Mouse (Mus musculus) embryonic facial prominence, embryonic 12.5 days (tissue): ENCODE results near the gene Ephx3. TPM values are rescaled to one million over a fixed set of nuclear protein-coding genes. Genes with fewer than 3 reads are reported as not detected.

Experiments
- ATAC-seq: fragments of 200-750 bp; cut with Nextera tagmentation; 2 replicates; pipeline ENCODE4 v1.8.0; 2017; ENCODE audit not compliant: insufficient number of reproducible peaks, insufficient read depth, low FRiP score, low TSS enrichment
- H3K27ac ChIP-seq: fragments of 300-500 bp; sonication (generic); 2 replicates; pipeline ENCODE4 v1.5.1; 2016; ENCODE audit warnings: mild to moderate bottlenecking
- H3K27me3 ChIP-seq: fragments of 300-500 bp; sonication (generic); 2 replicates; pipeline ENCODE4 v1.6.1; 2016; ENCODE audit warnings: mild to moderate bottlenecking, moderate library complexity
- H3K36me3 ChIP-seq: fragments of 300-500 bp; sonication (generic); 2 replicates; pipeline ENCODE4 v1.6.1; 2016; ENCODE audit warnings: mild to moderate bottlenecking
- H3K4me1 ChIP-seq: fragments of 300-500 bp; sonication (generic); 2 replicates; pipeline ENCODE4 v1.6.1; 2016
- H3K4me2 ChIP-seq: fragments of 300-500 bp; sonication (generic); replicated peaks from 2 replicates; pipeline ENCODE4 v1.6.1; 2016; ENCODE audit warnings: mild to moderate bottlenecking, moderate library complexity
- H3K4me3 ChIP-seq: fragments of 300-500 bp; sonication (generic); 2 replicates; pipeline ENCODE4 v1.5.1; 2016; ENCODE audit warnings: mild to moderate bottlenecking
- H3K9ac ChIP-seq: fragments of 300-500 bp; sonication (generic); 2 replicates; pipeline ENCODE4 v1.6.1; 2016; ENCODE audit warnings: mild to moderate bottlenecking, moderate library complexity
- H3K9me3 ChIP-seq: fragments of 300-500 bp; sonication (generic); 2 replicates; pipeline ENCODE4 v1.6.1; 2016; ENCODE audit warnings: mild to moderate bottlenecking, moderate library complexity
- WGBS: fragments of 180-500 bp; shearing (Covaris S2); methylation state at CpG from one replicate; pipeline ENCODE4 v1.1.7; 2016; 5-methylcytosine and 5-hydroxymethylcytosine counted together
- polyA plus RNA-seq: library from polyadenylated mRNA; unstranded; fragments of >200 nt; fragmentation: Nextera tagmentation; extraction: Ambion mirVana; gene quantifications from 2 replicates; pipeline ENCODE4 v1.2.1, GENCODE M21; 2016

Gene Ephx3
- polyA plus RNA-seq, 1 experiment from 2014 or later: 0.27 TPM

GRCm38 (mm10) chr17:32205345-32205744 is 16.0 kb upstream of the Ephx3 start:
- no peaks in the 10 kb centered on the region for H3K9me3 ChIP-seq
- H3K4me2 ChIP-seq: no peak overlapping the region
- no peak overlapping the region for H3K4me3 ChIP-seq
- ATAC-seq: no peak
- no peak overlapping the region for H3K27ac ChIP-seq
- H3K27me3 ChIP-seq: no peaks in the 10 kb centered on the region
- 88% methylated on average over 3 of the region's 3 CpGs for WGBS
- H3K4me1 ChIP-seq: peaks cover 18% of the 10 kb centered on the region
- H3K9ac ChIP-seq: no peak overlapping the region
- H3K36me3 ChIP-seq: peaks cover 78% of the 10 kb centered on the region

DNA sequence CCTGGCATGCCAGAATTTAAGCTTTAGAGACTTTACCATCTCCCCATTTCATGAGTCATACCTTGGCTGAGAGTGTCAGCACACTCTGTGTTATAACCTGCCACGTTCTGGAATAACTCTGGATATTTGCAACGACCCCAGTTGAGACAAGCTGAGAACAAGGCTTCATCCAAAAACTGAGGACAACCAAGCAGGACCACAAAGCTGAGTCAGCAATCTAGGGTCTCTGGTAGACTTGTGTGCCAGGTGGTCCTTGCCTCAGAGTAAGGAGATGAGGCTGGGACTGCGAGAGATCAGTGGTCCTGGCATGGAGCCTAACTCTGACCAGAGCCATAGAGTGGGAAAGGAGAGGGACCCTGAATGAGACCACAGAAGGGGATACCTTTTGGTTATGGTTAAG is 13.6 kb upstream of the Ephx3 start:
- no peak overlapping the region for H3K27ac ChIP-seq
- H3K36me3 ChIP-seq: peaks cover 92% of the 10 kb centered on the region
- WGBS: 90% methylated on average over 3 of the region's 3 CpGs

DNA sequence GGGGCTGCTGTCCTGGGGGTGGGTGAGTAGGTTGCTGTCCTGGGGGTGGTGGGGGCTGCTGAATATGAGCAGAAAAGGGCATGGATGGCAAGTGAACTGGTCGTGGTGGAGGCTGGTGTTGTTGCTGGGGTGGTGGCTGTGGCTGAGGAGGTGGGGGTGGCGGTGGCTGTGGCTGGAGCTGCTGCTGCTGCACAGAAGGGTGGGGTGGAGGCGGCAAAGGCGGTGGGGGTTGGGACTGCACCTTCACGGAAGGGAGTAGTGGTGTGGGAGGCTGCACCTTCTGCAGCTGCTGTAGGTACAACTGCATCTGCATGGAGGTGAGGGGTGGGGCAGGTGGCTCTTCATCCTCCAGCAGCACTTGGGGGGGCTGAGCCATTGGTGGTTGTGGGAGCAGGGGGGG is 11.7 kb upstream of the Ephx3 start:
- H3K4me1 ChIP-seq: no peaks in the 10 kb centered on the region
- 93% methylated on average over 5 of the region's 5 CpGs for WGBS
- H3K27me3 ChIP-seq: no peaks in the 10 kb centered on the region
- no peak overlapping the region for H3K27ac ChIP-seq
- ATAC-seq: no peak
- no peaks in the 10 kb centered on the region for H3K9me3 ChIP-seq
- H3K9ac ChIP-seq: no peak overlapping the region
- no peak overlapping the region for H3K4me3 ChIP-seq
- H3K36me3 ChIP-seq: peaks cover 93% of the 10 kb centered on the region
- H3K4me2 ChIP-seq: no peak overlapping the region

More for the DNA sequence above, 13.6 kb upstream of the Ephx3 start:
- H3K4me2 ChIP-seq: no peak overlapping the region
- no peaks in the 10 kb centered on the region for H3K27me3 ChIP-seq
- H3K4me3 ChIP-seq: no peak overlapping the region
- no peak for ATAC-seq
- no peaks in the 10 kb centered on the region for H3K9me3 ChIP-seq
- peaks cover 5% of the 10 kb centered on the region for H3K4me1 ChIP-seq
- no peak overlapping the region for H3K9ac ChIP-seq

DNA sequence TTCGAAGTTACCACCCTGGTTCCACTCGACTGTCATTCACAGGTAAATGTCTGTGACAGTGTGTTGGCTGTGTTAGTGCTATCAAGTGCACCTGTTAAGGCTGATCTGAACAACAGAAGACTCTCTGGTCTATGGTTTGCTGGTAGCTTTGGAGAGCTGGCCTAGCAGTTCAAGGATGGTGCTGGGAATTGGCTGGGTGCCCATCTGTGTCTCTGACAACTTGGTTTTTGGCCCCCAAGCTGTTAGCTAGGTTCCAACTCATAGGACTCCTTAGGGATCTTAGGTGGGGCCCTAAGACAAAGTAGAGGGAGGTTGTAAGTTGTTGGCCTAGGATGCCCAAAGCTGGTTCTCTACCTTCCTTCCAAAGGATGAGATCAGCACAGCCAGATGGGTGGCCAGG is 10.4 kb upstream of the Ephx3 start:
- Histone ChIP-seq H3K4me1 (no peaks in the 10 kb centered on the region), H3K36me3 (peaks cover 93% of the 10 kb centered on the region), H3K4me2 (no peak overlapping the region), H3K9me3 (no peaks in the 10 kb centered on the region), H3K9ac (no peak overlapping the region), H3K27me3 (no peaks in the 10 kb centered on the region), H3K4me3 (no peak overlapping the region), H3K27ac (no peak overlapping the region)
- ATAC-seq: no peak
- WGBS: 95% methylated on average over 2 of the region's 2 CpGs

- Histone ChIP-seq H3K9me3 (no peaks in the 10 kb centered on the region), H3K27me3 (no peaks in the 10 kb centered on the region), H3K4me2 (no peak overlapping the region), H3K4me3 (no peak overlapping the region), H3K27ac (no peak overlapping the region), H3K36me3 (peaks cover 69% of the 10 kb centered on the region), H3K9ac (no peak overlapping the region), H3K4me1 (no peaks in the 10 kb centered on the region)
- WGBS: 88% methylated on average over 14 of the region's 14 CpGs
- no peak for ATAC-seq
Observed at GRCm38 (mm10) chr17:32197156-32197555, 7.8 kb upstream of the Ephx3 start.

GRCm38 (mm10) chr17:32195725-32196124 is 6.4 kb upstream of the Ephx3 start:
- H3K9ac ChIP-seq: no peak overlapping the region
- no peaks in the 10 kb centered on the region for H3K27me3 ChIP-seq
- H3K27ac ChIP-seq: no peak overlapping the region
- ATAC-seq: no peak
- no peak overlapping the region for H3K4me3 ChIP-seq
- H3K4me1 ChIP-seq: no peaks in the 10 kb centered on the region
- H3K36me3 ChIP-seq: peaks cover 54% of the 10 kb centered on the region
- H3K9me3 ChIP-seq: no peaks in the 10 kb centered on the region
- 87% methylated on average over 5 of the region's 5 CpGs for WGBS
- no peak overlapping the region for H3K4me2 ChIP-seq

- no peak overlapping the region for H3K27ac ChIP-seq
- H3K4me2 ChIP-seq: no peak overlapping the region
- H3K4me3 ChIP-seq: no peak overlapping the region
- peaks cover 10% of the 10 kb centered on the region for H3K4me1 ChIP-seq
- ATAC-seq: no peak
- no peaks in the 10 kb centered on the region for H3K9me3 ChIP-seq
- peaks cover 18% of the 10 kb centered on the region for H3K27me3 ChIP-seq
- peaks cover 29% of the 10 kb centered on the region for H3K36me3 ChIP-seq
- H3K9ac ChIP-seq: no peak overlapping the region
- 85% methylated on average over 5 of the region's 5 CpGs for WGBS
Observed at GRCm38 (mm10) chr17:32193010-32193409, 3.7 kb upstream of the Ephx3 start.

DNA sequence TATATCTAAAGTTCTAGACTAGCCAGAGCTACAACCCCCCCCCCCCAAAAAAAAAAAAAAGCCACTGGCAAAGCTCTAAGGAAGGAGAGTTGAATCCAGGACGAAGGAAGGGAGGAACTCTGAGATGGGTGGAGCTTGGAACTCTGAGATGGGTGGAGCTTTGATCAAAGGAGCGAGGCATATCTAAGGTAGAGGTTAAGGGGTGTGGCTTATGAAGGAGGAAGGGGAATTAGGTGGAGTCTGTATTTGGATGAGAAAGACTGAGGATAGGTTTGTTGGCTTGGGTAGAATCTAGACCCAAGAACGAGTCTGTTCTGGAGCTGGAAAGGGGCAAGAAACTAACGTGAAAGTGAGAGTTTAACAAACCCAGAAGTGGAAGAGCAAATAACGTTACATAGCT is 501 bp upstream of the Ephx3 start:
- Histone ChIP-seq H3K4me3 (peak overlapping the region; percentile 39), H3K4me1 (peaks cover 10% of the 10 kb centered on the region), H3K9me3 (no peaks in the 10 kb centered on the region), H3K9ac (0 out of 2 replicates have a peak overlapping the region, but pooled peaks have one; percentile 34), H3K27ac (no peak overlapping the region), H3K36me3 (no peaks in the 10 kb centered on the region), H3K27me3 (peaks cover 19% of the 10 kb centered on the region), H3K4me2 (peak overlapping the region; percentile 89)
- no peak for ATAC-seq
- WGBS: 12% methylated on average over 5 of the region's 5 CpGs

DNA sequence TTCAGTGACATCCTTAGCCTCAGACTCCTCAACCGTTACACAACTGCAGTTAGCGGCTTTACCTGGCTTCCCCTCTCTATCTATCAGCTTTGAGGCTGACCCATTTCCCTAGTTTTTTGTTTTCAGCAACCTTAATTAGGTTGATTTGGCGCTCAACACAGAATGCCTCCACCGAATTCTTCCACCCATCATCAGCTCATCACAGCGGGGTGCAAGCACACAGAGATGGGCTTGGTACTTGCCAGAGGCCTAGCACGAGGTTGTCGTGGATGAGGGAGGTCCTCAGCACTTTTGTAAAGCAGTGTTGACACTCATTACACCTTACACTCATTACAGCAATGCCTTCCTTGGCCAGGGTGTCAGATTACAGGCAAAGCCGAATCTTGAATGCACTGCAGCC is 6.3 kb downstream of the Ephx3 start:
- Histone ChIP-seq H3K27ac (no peak overlapping the region), H3K9ac (no peak overlapping the region), H3K27me3 (peaks cover 1% of the 10 kb centered on the region), H3K9me3 (no peaks in the 10 kb centered on the region), H3K36me3 (no peaks in the 10 kb centered on the region), H3K4me1 (peaks cover 9% of the 10 kb centered on the region; the same call in 1 of the 2 replicates), H3K4me2 (no peak overlapping the region), H3K4me3 (no peak overlapping the region)
- no peak for ATAC-seq
- whole genome bisulfite sequencing: 30% methylated on average over 8 of the region's 8 CpGs

GRCm38 (mm10) chr17:32179621-32180491 is 9.5 kb downstream of the Ephx3 start:
- Histone ChIP-seq H3K4me3 (no peak overlapping the region), H3K4me1 (peaks cover 9% of the 10 kb centered on the region; the same call in 1 of the 2 replicates), H3K9ac (no peak overlapping the region), H3K4me2 (no peak overlapping the region), H3K36me3 (no peaks in the 10 kb centered on the region), H3K27me3 (no peaks in the 10 kb centered on the region), H3K27ac (no peak overlapping the region), H3K9me3 (no peaks in the 10 kb centered on the region)
- 51% methylated on average over 11 of the region's 11 CpGs for WGBS
- ATAC-seq: no peak

- H3K36me3 ChIP-seq: no peaks in the 10 kb centered on the region
- H3K27me3 ChIP-seq: no peaks in the 10 kb centered on the region
- H3K9me3 ChIP-seq: no peaks in the 10 kb centered on the region
- no peak overlapping the region for H3K4me2 ChIP-seq
- 85% methylated on average over 4 of the region's 4 CpGs for WGBS
- H3K4me3 ChIP-seq: no peak overlapping the region
- H3K9ac ChIP-seq: no peak overlapping the region
- H3K27ac ChIP-seq: no peak overlapping the region
- no peak for ATAC-seq
- peaks cover 11% of the 10 kb centered on the region; the same call in 1 of the 2 replicates for H3K4me1 ChIP-seq
Observed at GRCm38 (mm10) chr17:32176919-32177318, 12.4 kb downstream of the Ephx3 start.

GRCm38 (mm10) chr17:32173166-32173565 is 16.2 kb downstream of the Ephx3 start:
- H3K27ac ChIP-seq: no peak overlapping the region

More at GRCm38 (mm10) chr17:32173166-32173565, 16.2 kb downstream of the Ephx3 start:
- no peaks in the 10 kb centered on the region for H3K27me3 ChIP-seq
- no peaks in the 10 kb centered on the region for H3K9me3 ChIP-seq
- peaks cover 5% of the 10 kb centered on the region; the same call in 1 of the 2 replicates for H3K4me1 ChIP-seq
- no peak overlapping the region for H3K4me3 ChIP-seq
- ATAC-seq: no peak
- H3K9ac ChIP-seq: no peak overlapping the region
- no peaks in the 10 kb centered on the region for H3K36me3 ChIP-seq
- WGBS: 60% methylated on average over 7 of the region's 7 CpGs
- no peak overlapping the region for H3K4me2 ChIP-seq
